Mouse (Mus musculus) layer of hippocampus, adult 9-11 months (tissue): ENCODE measurements around the gene Dlat.

ENCODE experiments used
- DNase-seq: peaks from one replicate; pipeline ENCODE4 v3.0.0; 2022

Dlat gene

DNA sequence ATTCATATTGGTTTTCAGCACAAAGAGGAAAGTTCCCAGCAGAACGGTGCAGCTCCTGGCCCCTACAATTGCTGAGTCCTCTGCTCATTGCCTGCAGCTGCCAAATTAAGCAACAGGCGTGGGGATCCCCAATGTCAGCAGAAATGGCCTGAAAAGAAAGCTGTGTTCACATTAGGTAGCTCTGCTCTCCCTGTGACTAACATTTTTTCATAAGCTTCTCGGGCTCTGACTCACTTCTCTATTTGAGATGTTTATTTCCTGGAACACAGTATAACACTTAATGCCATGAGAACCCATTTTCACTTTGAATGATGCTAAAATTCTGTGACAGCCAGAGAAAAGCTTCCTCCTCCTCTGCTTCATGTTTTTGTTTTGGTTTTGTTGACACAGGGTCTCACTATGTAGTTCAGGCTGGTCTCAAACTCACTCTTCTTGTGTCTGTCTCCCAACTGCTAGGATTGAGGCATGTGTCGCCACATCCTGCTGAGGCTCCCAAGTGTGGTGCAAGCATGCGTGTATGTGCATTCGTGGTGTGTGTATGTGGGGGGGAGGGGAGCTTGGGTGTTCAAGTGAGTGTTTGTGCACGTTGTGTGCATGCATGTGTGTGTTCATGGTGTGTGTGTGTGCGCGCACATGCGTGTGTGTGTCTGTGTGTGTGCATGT is 68.6 kb downstream of the Dlat start:
- DNase-seq: no peak

- no peak for DNase-seq
These were observed 72.6 kb downstream of the Dlat start for GRCm38 (mm10) chr9:50586955-50587354.

DNA sequence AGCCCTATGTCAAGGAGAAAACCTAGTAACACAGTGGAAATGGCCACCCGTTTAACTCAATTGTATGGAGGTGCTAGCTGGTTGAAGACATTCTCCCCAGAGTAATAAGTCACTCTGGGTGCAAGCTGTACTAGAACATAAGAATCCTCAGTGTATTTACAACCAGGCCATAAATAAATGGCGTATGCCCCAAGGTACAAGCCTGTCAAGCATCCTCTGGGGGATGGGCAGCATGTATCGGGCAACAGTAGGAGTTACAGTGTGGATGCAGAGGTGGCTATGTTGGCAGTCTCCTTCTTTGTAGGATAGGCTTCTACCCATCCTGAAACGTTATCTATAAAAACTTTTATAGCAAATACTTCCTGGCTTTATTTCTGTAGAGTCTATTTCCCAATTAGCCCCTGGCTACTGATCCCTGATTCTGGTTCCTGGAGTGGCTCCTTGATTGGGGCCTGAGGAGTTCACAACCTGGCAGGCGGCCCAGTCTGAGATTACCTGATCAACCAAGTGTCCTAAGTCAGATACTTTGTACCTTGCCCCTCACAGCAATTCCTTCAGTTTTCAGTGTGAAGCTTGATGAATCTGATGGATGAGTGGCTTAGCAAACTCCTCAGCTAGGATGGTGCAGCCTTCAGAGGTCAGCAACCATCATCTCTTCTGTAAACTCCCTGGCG is 74.3 kb downstream of the Dlat start:
- no peak for DNase-seq
